Mouse (Mus musculus) forebrain, embryonic 13.5 days (tissue): ENCODE data around the gene L3mbtl3. TPM values are rescaled to one million over a fixed set of nuclear protein-coding genes. Genes with fewer than 3 reads are reported as not detected.

Experiments
- ATAC-seq: fragments of 200-750 bp; cut with Nextera tagmentation; 2 replicates; pipeline ENCODE4 v1.8.0; 2017
- H3K27ac ChIP-seq: fragments of 300-500 bp; sonication (generic); 2 replicates; pipeline ENCODE4 v1.5.1; 2015; ENCODE audit warnings: inconsistent platforms, mild to moderate bottlenecking, moderate library complexity
- H3K27me3 ChIP-seq: fragments of 300-500 bp; sonication (generic); 2 replicates; pipeline ENCODE4 v1.6.1; 2015; ENCODE audit warnings: mild to moderate bottlenecking, inconsistent platforms
- H3K36me3 ChIP-seq: fragments of 300-500 bp; sonication (generic); 2 replicates; pipeline ENCODE4 v1.6.1; 2015; ENCODE audit warnings: mild to moderate bottlenecking, inconsistent platforms; ENCODE audit not compliant: poor library complexity, severe bottlenecking
- H3K4me1 ChIP-seq: fragments of 300-500 bp; sonication (generic); 2 replicates; pipeline ENCODE4 v1.6.1; 2015; ENCODE audit warnings: inconsistent platforms
- H3K4me2 ChIP-seq: fragments of 300-500 bp; sonication (generic); 2 replicates; pipeline ENCODE4 v1.6.1; 2015; ENCODE audit warnings: inconsistent platforms, mild to moderate bottlenecking, moderate library complexity
- H3K4me3 ChIP-seq: fragments of 300-500 bp; sonication (generic); 2 replicates; pipeline ENCODE4 v1.5.1; 2015; ENCODE audit warnings: mild to moderate bottlenecking, inconsistent platforms
- H3K9ac ChIP-seq: fragments of 300-500 bp; sonication (generic); 2 replicates; pipeline ENCODE4 v1.6.1; 2015; ENCODE audit warnings: mild to moderate bottlenecking, inconsistent platforms
- H3K9me3 ChIP-seq: fragments of 300-500 bp; sonication (generic); replicated peaks from 2 replicates; pipeline ENCODE4 v1.6.1; 2016; ENCODE audit warnings: inconsistent platforms
- WGBS: fragments of 180-500 bp; shearing (Covaris S2); methylation state at CpG from one replicate; pipeline ENCODE4 v1.1.7; 2015; 5-methylcytosine and 5-hydroxymethylcytosine counted together
- polyA plus RNA-seq: library from polyadenylated mRNA; unstranded; fragments of >200 nt; fragmentation: Nextera tagmentation; extraction: Ambion mirVana; gene quantifications from 2 replicates; pipeline ENCODE4 v1.2.1, GENCODE M21; 2015

The L3mbtl3 gene
- 19.8 and 21.3 TPM in 2 replicates for polyA plus RNA-seq

- peak within 1 kb of the TSS; percentile 94 for H3K27ac ChIP-seq
These were observed at the start of gene L3mbtl3 for GRCm38 (mm10) chr10:26375790-26376545. Gene L3mbtl3, minus strand, starts transcription at chr10:26375971.

GRCm38 (mm10) chr10:26421168-26421567 lies 45.4 kb upstream of the L3mbtl3 start:
- WGBS = 86% methylated on average over 2 of the region's 2 CpGs
- Histone ChIP-seq H3K9ac (no peak overlapping the region), H3K9me3 (no peaks in the 10 kb centered on the region), H3K36me3 (no peaks in the 10 kb centered on the region), H3K4me2 (no peak overlapping the region), H3K4me3 (no peak overlapping the region), H3K27ac (no peak overlapping the region), H3K4me1 (no peaks in the 10 kb centered on the region), H3K27me3 (no peaks in the 10 kb centered on the region)
- no peak for ATAC-seq

More at GRCm38 (mm10) chr10:26375790-26376545, at the start of gene L3mbtl3:
- Histone ChIP-seq H3K9me3 (no peaks in the 10 kb centered on the region), H3K4me1 (peaks cover 25% of the 10 kb centered on the region), H3K36me3 (no peaks in the 10 kb centered on the region), H3K4me2 (peak within 1 kb of the TSS; percentile 98), H3K4me3 (peak within 1 kb of the TSS; percentile 85), H3K27me3 (no peaks in the 10 kb centered on the region), H3K9ac (peak within 1 kb of the TSS; percentile 91)
- under 1% methylated on average over 42 of the region's 42 CpGs for WGBS
- peak; percentile 90 for ATAC-seq

GRCm38 (mm10) chr10:26388656-26389055 lies 12.9 kb upstream of the L3mbtl3 start:
- Histone ChIP-seq H3K4me1 (no peaks in the 10 kb centered on the region), H3K4me2 (no peak overlapping the region), H3K27me3 (no peaks in the 10 kb centered on the region), H3K4me3 (no peak overlapping the region), H3K9ac (no peak overlapping the region), H3K36me3 (no peaks in the 10 kb centered on the region), H3K27ac (no peak overlapping the region), H3K9me3 (no peaks in the 10 kb centered on the region)
- no peak for ATAC-seq

- Histone ChIP-seq H3K4me2 (no peak overlapping the region), H3K9ac (no peak overlapping the region), H3K4me1 (peaks cover 19% of the 10 kb centered on the region; the same call in 1 of the 2 replicates), H3K9me3 (no peaks in the 10 kb centered on the region), H3K36me3 (no peaks in the 10 kb centered on the region), H3K27ac (no peak overlapping the region), H3K4me3 (no peak overlapping the region), H3K27me3 (no peaks in the 10 kb centered on the region)
- WGBS = 76% methylated on average over 6 of the region's 6 CpGs
- no peak for ATAC-seq
These were observed 1.5 kb upstream of the L3mbtl3 start for GRCm38 (mm10) chr10:26377332-26377602.

GRCm38 (mm10) chr10:26376546-26377331 lies 968 bp upstream of the L3mbtl3 start:
- Histone ChIP-seq H3K9me3 (no peaks in the 10 kb centered on the region), H3K4me2 (peak overlapping the region; percentile 98), H3K4me3 (peak overlapping the region; percentile 85), H3K27me3 (no peaks in the 10 kb centered on the region), H3K9ac (peak overlapping the region; percentile 91), H3K36me3 (no peaks in the 10 kb centered on the region), H3K27ac (peak overlapping the region; percentile 94), H3K4me1 (peaks cover 21% of the 10 kb centered on the region)
- no peak for ATAC-seq
- 23% methylated on average over 10 of the region's 10 CpGs for WGBS

GRCm38 (mm10) chr10:26375351-26375751 lies 420 bp downstream of the L3mbtl3 start:
- peak overlapping the region; percentile 98 for H3K4me2 ChIP-seq
- peaks cover 25% of the 10 kb centered on the region for H3K4me1 ChIP-seq
- peak; percentile 50 for ATAC-seq
- H3K27me3 ChIP-seq = no peaks in the 10 kb centered on the region
- H3K27ac ChIP-seq = peak overlapping the region; percentile 94
- no peaks in the 10 kb centered on the region for H3K36me3 ChIP-seq
- WGBS = under 1% methylated on average over 22 of the region's 30 CpGs
- H3K4me3 ChIP-seq = peak overlapping the region; percentile 85
- H3K9me3 ChIP-seq = no peaks in the 10 kb centered on the region
- peak overlapping the region; percentile 91 for H3K9ac ChIP-seq

- peak; percentile 56 for ATAC-seq
- Histone ChIP-seq H3K4me2 (peak overlapping the region; percentile 98), H3K9me3 (no peaks in the 10 kb centered on the region), H3K27me3 (no peaks in the 10 kb centered on the region), H3K4me1 (peaks cover 25% of the 10 kb centered on the region), H3K4me3 (peak overlapping the region; percentile 85), H3K36me3 (no peaks in the 10 kb centered on the region), H3K27ac (peak overlapping the region; percentile 94), H3K9ac (peak overlapping the region; percentile 91)
- under 1% methylated on average over 55 of the region's 101 CpGs for WGBS
These were observed 1.1 kb downstream of the L3mbtl3 start for GRCm38 (mm10) chr10:26374436-26375311.

- peak; percentile 46 for ATAC-seq
These were observed 1.8 kb downstream of the L3mbtl3 start for GRCm38 (mm10) chr10:26373951-26374435.

GRCm38 (mm10) chr10:26372940-26373931 lies 2.5 kb downstream of the L3mbtl3 start:
- no peak for ATAC-seq
- Histone ChIP-seq H3K9ac (peak overlapping the region; percentile 91), H3K4me3 (peak overlapping the region; percentile 85), H3K4me2 (peak overlapping the region; percentile 98), H3K27ac (peak overlapping the region; percentile 94; the same call in 1 of the 2 replicates), H3K36me3 (no peaks in the 10 kb centered on the region), H3K4me1 (peaks cover 25% of the 10 kb centered on the region), H3K9me3 (no peaks in the 10 kb centered on the region), H3K27me3 (no peaks in the 10 kb centered on the region)
- under 1% methylated on average over 51 of the region's 51 CpGs for WGBS

More at GRCm38 (mm10) chr10:26373951-26374435, 1.8 kb downstream of the L3mbtl3 start:
- Histone ChIP-seq H3K27ac (peak overlapping the region; percentile 94), H3K9ac (peak overlapping the region; percentile 91), H3K36me3 (no peaks in the 10 kb centered on the region), H3K4me1 (peaks cover 25% of the 10 kb centered on the region), H3K27me3 (no peaks in the 10 kb centered on the region), H3K4me2 (peak overlapping the region; percentile 98), H3K9me3 (no peaks in the 10 kb centered on the region), H3K4me3 (peak overlapping the region; percentile 85)
- WGBS = under 1% methylated on average over 65 of the region's 71 CpGs

GRCm38 (mm10) chr10:26371416-26371815 lies 4.4 kb downstream of the L3mbtl3 start:
- no peak for ATAC-seq
- WGBS = 63% methylated on average over 7 of the region's 7 CpGs
- H3K4me2 ChIP-seq = no peak overlapping the region

More at GRCm38 (mm10) chr10:26371416-26371815, 4.4 kb downstream of the L3mbtl3 start:
- Histone ChIP-seq H3K27me3 (no peaks in the 10 kb centered on the region), H3K9ac (no peak overlapping the region), H3K36me3 (peaks cover 6% of the 10 kb centered on the region; the same call in 1 of the 2 replicates), H3K27ac (no peak overlapping the region), H3K4me1 (peaks cover 17% of the 10 kb centered on the region), H3K9me3 (no peaks in the 10 kb centered on the region), H3K4me3 (no peak overlapping the region)
